Mouse (Mus musculus): ENCODE results near the gene Ccdc63. TPM values are rescaled to one million over a fixed set of nuclear protein-coding genes. Genes with fewer than 3 reads are reported as not detected.
A peak's percentile ranks its signal among the peaks of the same experiment; 100 is the strongest.
"Not testable (repeated sequence)": the region's sequence is repeated elsewhere in the genome, so short reads cannot be mapped to it uniquely, and the experiment has no call there.

The Ccdc63 gene
- total RNA-seq, 4 experiments from 2014 or later, result 0.13 TPM; not detected in 3

GRCm38 (mm10) chr5:122149259-122149658 lies 8.6 kb upstream of the Ccdc63 start:
- no peak for DNase-seq (ENCODE audit: low spot score in 2 of 2)

- no peak for DNase-seq (ENCODE audit: low spot score in 2 of 2)
Observed at GRCm38 (mm10) chr5:122148107-122148506, 7.5 kb upstream of the Ccdc63 start.

GRCm38 (mm10) chr5:122146609-122147008 lies 6.0 kb upstream of the Ccdc63 start:
- DNase-seq (ENCODE audit: low spot score in 2 of 2), result no peak

GRCm38 (mm10) chr5:122146056-122146580 lies 5.5 kb upstream of the Ccdc63 start:
- DNase-seq (ENCODE audit: low spot score in 2 of 2), result peak; percentile 62 to 66

GRCm38 (mm10) chr5:122145381-122146055 lies 4.9 kb upstream of the Ccdc63 start:
- no peak for DNase-seq (ENCODE audit: low spot score in 2 of 2)

- no peak for DNase-seq (ENCODE audit: low spot score in 2 of 2)
Observed at GRCm38 (mm10) chr5:122144825-122145224, 4.2 kb upstream of the Ccdc63 start.

- no peak for DNase-seq (ENCODE audit: low spot score in 2 of 2)
Observed at GRCm38 (mm10) chr5:122143543-122143942, 2.9 kb upstream of the Ccdc63 start.

- DNase-seq (ENCODE audit: low spot score in 2 of 2), result no peak
Observed at GRCm38 (mm10) chr5:122142230-122142992, 1.8 kb upstream of the Ccdc63 start.

GRCm38 (mm10) chr5:122139771-122140170 lies 852 bp downstream of the Ccdc63 start:
- not testable (repeated sequence) for DNase-seq (ENCODE audit: low spot score in 2 of 2)

- DNase-seq (ENCODE audit: low spot score in 2 of 2), result no peak
Observed at GRCm38 (mm10) chr5:122138856-122139255, 1.8 kb downstream of the Ccdc63 start.

- DNase-seq (ENCODE audit: low spot score in 2 of 2), result peak in 1 of 2 experiments; percentile 30
Observed at GRCm38 (mm10) chr5:122136508-122137408, 3.9 kb downstream of the Ccdc63 start.

GRCm38 (mm10) chr5:122135290-122135882 lies 5.2 kb downstream of the Ccdc63 start:
- no peak for DNase-seq (ENCODE audit: low spot score in 2 of 2)

- DNase-seq (ENCODE audit: low spot score in 2 of 2), result no peak
Observed at GRCm38 (mm10) chr5:122134395-122135289, 6.0 kb downstream of the Ccdc63 start.

- DNase-seq (ENCODE audit: low spot score in 2 of 2), result no peak
Observed at GRCm38 (mm10) chr5:122133050-122133389, 7.6 kb downstream of the Ccdc63 start.

GRCm38 (mm10) chr5:122132167-122133049 lies 8.2 kb downstream of the Ccdc63 start:
- DNase-seq (ENCODE audit: low spot score in 2 of 2), result no peak

- DNase-seq (ENCODE audit: low spot score in 2 of 2), result peak; percentile 71 to 82
Observed at GRCm38 (mm10) chr5:122131076-122132051, 9.3 kb downstream of the Ccdc63 start.

GRCm38 (mm10) chr5:122130341-122130998 lies 10.2 kb downstream of the Ccdc63 start:
- DNase-seq (ENCODE audit: low spot score in 2 of 2), result no peak

Measured in gastrocnemius, adult 8-10 months (tissue).